Comparison of ENCODE assay signal across 16 mouse cellular contexts in the genomic region with DNA sequence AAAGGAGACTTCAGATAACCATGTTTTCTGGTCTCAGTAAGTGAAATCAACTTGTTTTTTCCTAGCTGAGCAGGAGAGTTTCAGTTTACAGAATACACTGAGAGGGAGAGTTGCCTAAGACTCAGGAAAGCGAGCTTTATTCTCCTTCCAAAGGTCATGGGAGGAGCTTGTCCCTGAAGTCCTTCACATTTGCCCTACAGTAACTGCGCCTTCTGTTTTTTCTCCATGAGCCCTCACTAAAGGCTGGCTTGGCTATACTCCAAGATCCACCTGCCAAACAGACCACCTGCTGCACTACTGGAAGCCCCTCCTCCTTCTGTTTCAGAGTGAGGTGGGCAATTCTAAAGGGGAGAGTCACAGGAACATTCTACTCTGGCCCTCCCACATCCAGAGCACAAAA. TPM values are rescaled to one million over a fixed set of nuclear protein-coding genes. Genes with fewer than 3 reads are reported as not detected.
DNase-seq lines count a peak whose midpoint lies in the region; ATAC-seq and TF ChIP-seq lines count a peak whose summit lies in the region.
"Had no signal": no experiment of that assay in that cellular context is flagged by ENCODE, and none has a peak within 500 bp of the region (broad histone marks: within the 10 kb centered on the region; RNA-seq: fewer than 3 reads in every experiment).

No protein-coding gene starts in this region.

- no peak for TF ChIP-seq CTCF in lung, postnatal 0 days (IDR thresholded peaks at IDR 0.05)

- H3K9me3 ChIP-seq in lung, postnatal 0 days (ENCODE audit: low read length): no peaks in the 10 kb centered on the region
- H3K9me3 ChIP-seq: G1E; hindbrain, embryonic 13.5 days had no signal

- DNase-seq in cerebellum, postnatal 10 days: peak; percentile 42 to 46
- DNase-seq in cerebellum, adult 11 months: no peak
- DNase-seq in lung, postnatal 0 days (ENCODE audit: low spot score): peak; percentile 14
- no peak for DNase-seq in lung, postnatal 4 days
- peak; percentile 24 for DNase-seq in kidney, postnatal 10 days
- DNase-seq in embryo, embryonic 10.5 days (ENCODE audit: low spot score): no peak
- no peak for DNase-seq in left cerebral cortex, adult 9 months (ENCODE audit: low spot score in 2 of 2)
- DNase-seq: B cell, adult 2 months; cerebellum, adult 9-10 months; heart, adult 2 months; midbrain, embryonic 14.5 days; thymus, postnatal 25 days had no signal

- no peak overlapping the region for H3K4me2 ChIP-seq in lung, postnatal 0 days (replicated peaks; ENCODE audit: low read depth, low read length)
- H3K4me2 ChIP-seq: hindbrain, embryonic 13.5 days had no signal

- no peaks in the 10 kb centered on the region for H3K36me3 ChIP-seq in lung, postnatal 0 days (ENCODE audit: insufficient read depth, low read length)

- no peak overlapping the region for H3K4me3 ChIP-seq in lung, postnatal 0 days (ENCODE audit: low read depth, low read length)
- H3K4me3 ChIP-seq: heart, adult 2 months; hindbrain, embryonic 13.5 days had no signal

- H3K4me1 ChIP-seq in lung, postnatal 0 days (ENCODE audit: insufficient read depth, low read depth, low read length): peaks cover 8% of the 10 kb centered on the region; the same call in 1 of the 2 replicates

- H3K27ac ChIP-seq in lung, postnatal 0 days (ENCODE audit: low read length): no peak overlapping the region
- H3K27ac ChIP-seq: heart, adult 2 months; hindbrain, embryonic 13.5 days; stomach, postnatal 0 days had no signal

- H3K9ac ChIP-seq in lung, postnatal 0 days (replicated peaks; ENCODE audit: low read depth): no peak overlapping the region
- H3K9ac ChIP-seq: hindbrain, embryonic 13.5 days had no signal

- WGBS in lung, postnatal 0 days: 74% methylated on average over 2 of the region's 2 CpGs

- peaks cover 6% of the 10 kb centered on the region; the same call in 1 of the 2 replicates for H3K27me3 ChIP-seq in lung, postnatal 0 days (replicated peaks; ENCODE audit: insufficient read depth, low read length)

- ATAC-seq in lung, postnatal 0 days: no peak
- ATAC-seq: forebrain, embryonic 14.5 days had no signal

- TF ChIP-seq EP300 in lung, postnatal 0 days (IDR thresholded peaks at IDR 0.05): no peak

RNA-seq across cellular contexts. Expression of a gene that starts 3.0 kb away (rescaled TPM):
- 53.0 and 54.5 TPM in 2 replicates for polyA plus RNA-seq in lung, postnatal 0 days (2015; fragmentation: Nextera tagmentation; extraction: Ambion mirVana)

RNA-seq across cellular contexts. Expression of a gene that starts 3.1 kb away (rescaled TPM):
- polyA plus RNA-seq in lung, postnatal 0 days (2015; fragmentation: Nextera tagmentation; extraction: Ambion mirVana): 0.51 and 0.62 TPM in 2 replicates
- polyA plus RNA-seq: G1E; stomach, postnatal 0 days had no signal

RNA-seq across cellular contexts. Expression of a gene that starts 18.8 kb away (rescaled TPM):
- polyA plus RNA-seq in lung, postnatal 0 days (2015; fragmentation: Nextera tagmentation; extraction: Ambion mirVana): 34.2 and 35.2 TPM in 2 replicates

RNA-seq across cellular contexts. Expression of a gene that starts 24.7 kb away (rescaled TPM):
- 24.3 and 25.1 TPM in 2 replicates for polyA plus RNA-seq in lung, postnatal 0 days (2015; fragmentation: Nextera tagmentation; extraction: Ambion mirVana)

RNA-seq across cellular contexts. Expression of a gene that starts 24.7 kb away (rescaled TPM):
- 13.9 and 19.7 TPM in 2 replicates for polyA plus RNA-seq in lung, postnatal 0 days (2015; fragmentation: Nextera tagmentation; extraction: Ambion mirVana)

Comparison
In these comparisons a context has a peak if more than half of its experiments do, and no peak if none do; other contexts are left out.
1. DNase-seq: peak in cerebellum, postnatal 10 days (2 of 2), lung, postnatal 0 days (single experiment) and kidney, postnatal 10 days (single experiment); none in cerebellum, adult 11 months (single experiment), lung, postnatal 4 days (0 of 2), embryo, embryonic 10.5 days (single experiment) and left cerebral cortex, adult 9 months (0 of 2).